Mouse (Mus musculus): ENCODE data around the gene Angptl4. TPM values are rescaled to one million over a fixed set of nuclear protein-coding genes. Genes with fewer than 3 reads are reported as not detected.

Gene Angptl4
- polyA plus RNA-seq, 1 experiment from 2014 or later = 22.6 TPM

DNA sequence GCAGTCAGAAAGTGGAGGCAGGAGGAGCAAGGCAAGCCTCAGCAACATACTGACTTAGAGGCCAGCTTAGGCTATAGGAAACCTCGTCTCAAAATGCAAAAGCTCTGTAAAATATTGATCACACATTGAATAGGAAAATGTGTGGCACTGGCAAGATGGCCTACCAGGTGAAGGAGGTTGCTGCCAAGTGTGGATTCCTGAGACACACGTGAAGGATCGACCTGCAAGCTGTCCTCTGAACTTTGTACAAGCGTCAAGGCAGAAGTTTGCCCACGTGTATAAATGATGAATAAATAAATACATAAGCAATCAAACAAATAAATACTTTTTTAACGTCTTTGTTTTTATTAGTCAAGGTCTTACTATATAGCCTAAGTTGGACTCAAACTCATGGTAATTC is 8.2 kb downstream of the Angptl4 start:
- Histone ChIP-seq H3K27me3 (replicated peaks) (no peaks in the 10 kb centered on the region), H3K4me3 (no peak overlapping the region), H3K27ac (no peak overlapping the region), H3K4me2 (no peak overlapping the region), H3K4me1 (no peaks in the 10 kb centered on the region), H3K9me3 (no peaks in the 10 kb centered on the region), H3K9ac (no peak overlapping the region), H3K36me3 (replicated peaks) (no peaks in the 10 kb centered on the region)
- no peak for ATAC-seq (replicated peaks)
- WGBS = 87% methylated on average over 6 of the region's 6 CpGs

GRCm38 (mm10) chr17:33771617-33772016 is 10.0 kb downstream of the Angptl4 start:
- no peak for ATAC-seq (replicated peaks)
- H3K27ac ChIP-seq = no peak overlapping the region
- H3K9me3 ChIP-seq = no peaks in the 10 kb centered on the region
- no peaks in the 10 kb centered on the region for H3K36me3 ChIP-seq (replicated peaks)
- H3K4me1 ChIP-seq = no peaks in the 10 kb centered on the region
- H3K9ac ChIP-seq = no peak overlapping the region
- H3K4me3 ChIP-seq = no peak overlapping the region
- no peaks in the 10 kb centered on the region for H3K27me3 ChIP-seq (replicated peaks)
- WGBS = 88% methylated on average over 4 of the region's 4 CpGs
- H3K4me2 ChIP-seq = no peak overlapping the region

DNA sequence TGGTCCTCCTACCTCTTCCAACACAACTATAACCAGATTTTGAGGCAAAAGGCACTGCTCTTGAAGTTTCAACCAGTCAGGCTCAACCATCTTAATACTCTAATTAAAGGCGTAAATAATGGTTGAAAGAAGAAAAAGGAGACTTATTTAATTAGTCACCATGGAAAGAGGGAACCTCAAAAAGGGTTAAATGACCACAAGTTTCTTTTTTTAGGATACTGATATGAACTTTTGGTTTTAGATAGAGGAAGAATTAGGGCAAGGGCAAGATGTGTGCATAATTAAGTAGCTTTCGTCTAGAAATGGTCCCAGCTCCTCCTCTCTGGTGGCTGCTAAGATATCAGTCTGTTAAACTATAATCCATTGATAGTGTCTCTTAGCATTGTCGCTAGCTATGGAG is 15.2 kb downstream of the Angptl4 start:
- Histone ChIP-seq H3K36me3 (replicated peaks) (no peaks in the 10 kb centered on the region), H3K27ac (no peak overlapping the region), H3K9ac (no peak overlapping the region), H3K4me3 (no peak overlapping the region), H3K4me1 (no peaks in the 10 kb centered on the region), H3K4me2 (no peak overlapping the region), H3K27me3 (replicated peaks) (no peaks in the 10 kb centered on the region), H3K9me3 (no peaks in the 10 kb centered on the region)
- 72% methylated on average over 3 of the region's 3 CpGs for WGBS
- no peak for ATAC-seq (replicated peaks)

- peak within 1 kb of the TSS; percentile 79 for H3K4me3 ChIP-seq
- ATAC-seq (replicated peaks) = peak; percentile 99
- no peaks in the 10 kb centered on the region for H3K36me3 ChIP-seq (replicated peaks)
- no peaks in the 10 kb centered on the region for H3K9me3 ChIP-seq
- peak within 1 kb of the TSS; percentile 56 for H3K4me2 ChIP-seq
- H3K4me1 ChIP-seq = peaks cover 40% of the 10 kb centered on the region
- H3K27ac ChIP-seq = peak within 1 kb of the TSS; percentile 98
- peak within 1 kb of the TSS; percentile 99 for H3K9ac ChIP-seq
- WGBS = 2% methylated on average over 35 of the region's 35 CpGs
- no peaks in the 10 kb centered on the region for H3K27me3 ChIP-seq (replicated peaks)
Measured at GRCm38 (mm10) chr17:33760255-33761165, 21.1 kb downstream of the Angptl4 start, which contains the start of gene Rab11b. Rab11b (minus strand) TSS chr17:33760530.

- H3K4me3 ChIP-seq = peak overlapping the region; percentile 79
- ATAC-seq (replicated peaks) = peak; percentile 82
- peak overlapping the region; percentile 99 for H3K9ac ChIP-seq
- no peaks in the 10 kb centered on the region for H3K9me3 ChIP-seq
- peak overlapping the region; percentile 98 for H3K27ac ChIP-seq
- under 1% methylated on average over 38 of the region's 38 CpGs for WGBS
- H3K4me2 ChIP-seq = peak overlapping the region; percentile 56
- peaks cover 45% of the 10 kb centered on the region for H3K4me1 ChIP-seq
- H3K36me3 ChIP-seq (replicated peaks) = no peaks in the 10 kb centered on the region
- H3K27me3 ChIP-seq (replicated peaks) = no peaks in the 10 kb centered on the region
Measured at GRCm38 (mm10) chr17:33759767-33760254, 21.8 kb downstream of the Angptl4 start.

- no peaks in the 10 kb centered on the region for H3K27me3 ChIP-seq (replicated peaks)
- WGBS = 80% methylated on average over 4 of the region's 4 CpGs
- no peaks in the 10 kb centered on the region for H3K36me3 ChIP-seq (replicated peaks)
- H3K4me3 ChIP-seq = no peak overlapping the region
- ATAC-seq (replicated peaks) = no peak
- no peaks in the 10 kb centered on the region for H3K9me3 ChIP-seq
- no peak overlapping the region; the same call in 1 of the 2 replicates for H3K4me2 ChIP-seq
- H3K9ac ChIP-seq = no peak overlapping the region
- peaks cover 53% of the 10 kb centered on the region for H3K4me1 ChIP-seq
- 0 out of 2 replicates have a peak overlapping the region, but pooled peaks have one; percentile 6 for H3K27ac ChIP-seq
Measured at GRCm38 (mm10) chr17:33757231-33757630, 24.4 kb downstream of the Angptl4 start.

DNA sequence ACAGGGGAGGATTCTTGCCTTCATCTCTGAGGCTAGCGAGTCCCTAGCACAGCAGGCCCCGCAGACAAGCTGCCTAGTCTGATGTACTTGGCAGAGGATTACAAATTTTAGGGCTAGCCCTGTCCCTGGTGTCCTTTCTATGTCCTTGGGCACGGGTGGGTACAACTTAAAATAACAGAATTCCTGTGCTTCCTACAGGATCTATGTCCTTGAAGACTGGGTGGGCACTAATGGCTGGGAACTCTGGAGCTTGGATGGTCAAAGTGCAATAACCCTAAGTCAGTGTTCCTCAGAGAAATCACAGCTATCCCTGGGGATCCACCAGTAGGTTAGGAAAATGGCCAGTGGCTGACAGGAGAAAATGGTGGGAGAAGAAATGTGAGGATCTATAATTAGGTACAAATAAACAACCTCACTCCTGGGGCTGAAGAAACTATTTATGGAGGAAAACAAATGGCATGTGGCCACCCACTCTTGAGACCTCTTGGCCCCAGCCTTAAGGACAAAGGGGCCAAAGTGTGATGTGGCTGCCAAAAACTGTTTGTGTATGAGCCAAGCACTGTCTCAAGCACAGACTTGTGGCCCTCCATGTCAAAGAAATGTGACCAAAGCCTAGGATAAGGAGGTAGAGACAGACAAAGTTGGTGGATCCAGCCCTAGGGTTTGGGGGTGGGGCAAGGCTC is 25.4 kb downstream of the Angptl4 start:
- Histone ChIP-seq H3K27ac (no peak overlapping the region), H3K4me2 (no peak overlapping the region), H3K4me3 (no peak overlapping the region), H3K9ac (no peak overlapping the region), H3K27me3 (replicated peaks) (no peaks in the 10 kb centered on the region), H3K36me3 (replicated peaks) (no peaks in the 10 kb centered on the region), H3K4me1 (peaks cover 53% of the 10 kb centered on the region), H3K9me3 (no peaks in the 10 kb centered on the region)
- ATAC-seq (replicated peaks) = no peak
- WGBS = 86% methylated on average over 3 of the region's 3 CpGs

DNA sequence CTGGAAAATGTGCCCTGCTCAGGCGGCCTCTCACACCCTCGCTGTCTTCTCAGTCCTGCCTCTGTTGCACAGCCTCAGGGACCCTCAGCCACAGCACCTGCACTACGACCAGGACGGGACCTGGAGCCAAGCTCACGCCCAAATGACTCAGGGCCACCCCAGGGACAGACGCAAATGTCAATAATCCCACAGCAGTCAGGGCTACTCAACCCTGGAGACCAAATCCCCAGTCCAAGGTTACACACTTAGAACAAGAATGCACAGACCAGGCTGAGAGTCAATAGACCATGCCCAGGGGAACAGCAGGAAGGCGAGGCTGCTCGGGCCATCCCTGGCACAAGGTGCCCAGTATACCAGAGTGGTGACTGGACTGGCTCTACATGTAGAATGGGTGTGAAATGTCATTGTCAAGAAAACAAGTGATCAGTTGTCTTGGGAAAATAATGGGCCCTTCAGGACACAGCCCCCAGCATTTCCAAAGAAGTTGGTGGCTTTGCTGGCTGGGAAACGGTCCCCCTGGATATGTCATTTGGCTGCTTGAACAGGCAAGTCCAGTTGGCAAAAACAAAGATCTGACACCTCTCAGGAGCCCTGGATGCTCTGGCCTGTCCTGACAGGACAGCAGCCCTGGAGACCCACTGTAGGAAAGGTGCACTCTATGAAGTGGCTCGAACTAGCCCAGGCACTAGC is 26.1 kb downstream of the Angptl4 start:
- H3K4me3 ChIP-seq = no peak overlapping the region

DNA sequence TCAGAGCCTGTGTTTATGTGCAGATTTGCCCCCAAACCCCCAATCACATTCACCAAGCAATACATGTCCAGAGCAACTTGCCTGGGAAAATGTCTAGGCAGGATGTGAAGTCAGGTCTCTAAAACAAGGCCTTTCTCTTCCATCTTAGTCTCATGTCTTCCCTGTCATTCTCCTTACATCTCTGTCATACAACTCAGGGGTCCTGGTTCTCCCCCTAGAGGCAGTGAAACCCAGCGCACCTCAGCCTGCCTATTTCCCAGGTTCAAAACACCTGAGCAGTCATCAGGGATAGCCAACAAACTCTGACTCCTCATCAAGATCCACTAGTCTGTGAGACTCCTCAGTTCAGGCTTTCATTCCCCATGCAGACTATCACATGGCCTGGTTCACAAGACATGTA is 27.0 kb downstream of the Angptl4 start:
- WGBS = 62% methylated on average over 1 of the region's 1 CpGs
- H3K9me3 ChIP-seq = no peaks in the 10 kb centered on the region
- H3K27ac ChIP-seq = no peak overlapping the region
- no peaks in the 10 kb centered on the region for H3K36me3 ChIP-seq (replicated peaks)
- H3K4me2 ChIP-seq = no peak overlapping the region
- no peak overlapping the region for H3K9ac ChIP-seq
- H3K4me3 ChIP-seq = no peak overlapping the region
- peaks cover 53% of the 10 kb centered on the region for H3K4me1 ChIP-seq
- H3K27me3 ChIP-seq (replicated peaks) = no peaks in the 10 kb centered on the region
- no peak for ATAC-seq (replicated peaks)

More for the DNA sequence above, 26.1 kb downstream of the Angptl4 start:
- H3K4me1 ChIP-seq = peaks cover 53% of the 10 kb centered on the region
- H3K27ac ChIP-seq = no peak overlapping the region
- H3K9ac ChIP-seq = no peak overlapping the region
- 73% methylated on average over 10 of the region's 10 CpGs for WGBS
- no peaks in the 10 kb centered on the region for H3K27me3 ChIP-seq (replicated peaks)
- no peaks in the 10 kb centered on the region for H3K9me3 ChIP-seq
- ATAC-seq (replicated peaks) = no peak
- 0 out of 2 replicates have a peak overlapping the region, but pooled peaks have one; percentile 1 for H3K4me2 ChIP-seq
- no peaks in the 10 kb centered on the region for H3K36me3 ChIP-seq (replicated peaks)

GRCm38 (mm10) chr17:33752297-33752696 is 29.3 kb downstream of the Angptl4 start:
- ATAC-seq (replicated peaks) = no peak
- Histone ChIP-seq H3K4me3 (no peak overlapping the region), H3K27me3 (replicated peaks) (no peaks in the 10 kb centered on the region), H3K36me3 (replicated peaks) (peaks cover 18% of the 10 kb centered on the region), H3K9ac (no peak overlapping the region), H3K9me3 (no peaks in the 10 kb centered on the region), H3K4me1 (peaks cover 31% of the 10 kb centered on the region), H3K27ac (no peak overlapping the region), H3K4me2 (no peak overlapping the region)
- WGBS = 97% methylated on average over 2 of the region's 2 CpGs

DNA sequence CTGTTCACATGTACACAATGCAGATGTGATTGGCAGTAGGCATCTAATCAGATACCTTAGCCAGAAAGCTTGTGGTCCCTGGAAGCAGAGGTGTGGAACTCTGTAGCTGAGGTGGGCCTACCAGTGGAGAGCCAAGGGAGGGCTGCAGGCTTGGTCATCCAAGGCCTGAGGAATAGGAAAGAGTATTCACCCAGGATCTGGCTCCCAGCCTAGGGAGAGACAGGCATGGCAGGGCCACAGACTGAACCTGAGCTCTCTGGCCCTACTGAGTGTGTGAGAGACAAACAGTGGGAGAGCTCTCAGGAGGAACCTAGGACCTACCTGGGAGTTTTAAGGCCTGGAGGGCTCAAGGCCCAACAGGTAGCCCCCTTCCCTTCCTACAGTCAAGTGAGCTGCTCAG is 30.4 kb downstream of the Angptl4 start:
- H3K4me1 ChIP-seq = peaks cover 20% of the 10 kb centered on the region
- H3K4me2 ChIP-seq = no peak overlapping the region
- peaks cover 20% of the 10 kb centered on the region for H3K36me3 ChIP-seq (replicated peaks)
- no peak overlapping the region for H3K27ac ChIP-seq
- no peak overlapping the region for H3K4me3 ChIP-seq
- no peak for ATAC-seq (replicated peaks)
- H3K27me3 ChIP-seq (replicated peaks) = no peaks in the 10 kb centered on the region
- no peak overlapping the region for H3K9ac ChIP-seq
- H3K9me3 ChIP-seq = no peaks in the 10 kb centered on the region

DNA sequence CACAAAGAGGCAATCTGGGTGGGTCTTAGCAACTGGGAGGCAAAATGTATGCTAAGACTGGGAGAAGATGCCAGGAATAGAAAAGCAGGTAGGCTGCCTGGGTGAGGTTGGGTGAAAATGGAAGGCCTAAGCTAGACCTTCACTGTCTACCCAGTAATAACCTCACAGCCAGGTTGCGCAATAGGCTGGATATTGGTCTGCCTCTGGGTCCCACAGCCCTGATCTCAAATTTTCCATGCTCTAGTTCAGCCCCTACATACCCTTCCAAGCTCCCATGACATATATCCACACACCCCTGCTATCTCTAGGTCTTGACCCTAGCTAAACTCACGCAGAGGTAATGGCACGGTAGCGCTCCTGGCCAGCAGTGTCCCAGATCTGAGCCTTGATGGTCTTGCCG is 32.2 kb downstream of the Angptl4 start:
- ATAC-seq (replicated peaks) = no peak
- 94% methylated on average over 5 of the region's 5 CpGs for WGBS
- H3K4me1 ChIP-seq = peaks cover 4% of the 10 kb centered on the region
- H3K27me3 ChIP-seq (replicated peaks) = no peaks in the 10 kb centered on the region
- peaks cover 35% of the 10 kb centered on the region for H3K36me3 ChIP-seq (replicated peaks)
- H3K9ac ChIP-seq = no peak overlapping the region
- no peak overlapping the region for H3K4me3 ChIP-seq
- no peak overlapping the region for H3K4me2 ChIP-seq
- no peaks in the 10 kb centered on the region for H3K9me3 ChIP-seq
- H3K27ac ChIP-seq = no peak overlapping the region
